Mouse (Mus musculus): ENCODE data around the gene Ubac2.

The Ubac2 gene

DNA sequence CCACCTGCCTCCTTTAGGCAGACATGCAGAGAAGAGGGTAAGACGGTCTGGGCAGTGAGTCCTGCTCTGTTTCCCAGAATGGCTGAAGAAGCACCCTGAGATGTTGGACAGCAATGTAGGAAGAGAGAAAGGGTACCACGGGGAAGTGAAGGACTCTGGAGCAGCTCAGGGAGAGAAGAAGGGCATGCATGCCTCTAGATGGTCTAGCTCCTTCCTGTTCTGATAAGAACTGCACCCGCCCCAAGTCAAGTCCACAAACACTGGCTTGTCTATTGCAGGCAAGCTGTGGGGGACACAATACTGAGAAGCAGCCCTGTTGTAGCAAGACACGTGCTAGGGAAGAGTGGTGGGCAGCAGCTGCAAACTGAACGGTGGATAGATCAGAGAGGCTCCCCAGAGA is 133.8 kb downstream of the Ubac2 start:
- DNase-seq, result peak in 1 of 2 experiments; percentile 44

DNA sequence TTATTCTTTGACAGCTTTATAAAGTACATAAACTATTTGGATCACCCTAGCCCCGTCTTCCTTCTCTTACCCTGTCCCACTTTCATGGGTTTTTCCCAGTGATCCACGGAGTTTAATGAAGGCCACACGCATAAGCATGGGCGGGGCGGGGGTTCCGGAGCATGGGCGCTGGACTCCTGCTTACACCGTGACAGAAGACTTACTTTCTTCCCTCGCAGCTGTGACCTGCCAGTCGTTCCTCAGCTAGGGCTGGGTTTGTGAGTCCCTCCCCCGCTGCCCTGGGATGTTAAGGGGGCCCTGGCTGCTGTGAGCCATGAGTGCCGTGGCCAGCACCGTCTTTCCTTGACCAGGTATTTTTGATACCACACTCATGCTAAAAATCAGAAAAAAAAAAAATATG is 134.4 kb downstream of the Ubac2 start:
- peak; percentile 56 to 61 for DNase-seq

DNA sequence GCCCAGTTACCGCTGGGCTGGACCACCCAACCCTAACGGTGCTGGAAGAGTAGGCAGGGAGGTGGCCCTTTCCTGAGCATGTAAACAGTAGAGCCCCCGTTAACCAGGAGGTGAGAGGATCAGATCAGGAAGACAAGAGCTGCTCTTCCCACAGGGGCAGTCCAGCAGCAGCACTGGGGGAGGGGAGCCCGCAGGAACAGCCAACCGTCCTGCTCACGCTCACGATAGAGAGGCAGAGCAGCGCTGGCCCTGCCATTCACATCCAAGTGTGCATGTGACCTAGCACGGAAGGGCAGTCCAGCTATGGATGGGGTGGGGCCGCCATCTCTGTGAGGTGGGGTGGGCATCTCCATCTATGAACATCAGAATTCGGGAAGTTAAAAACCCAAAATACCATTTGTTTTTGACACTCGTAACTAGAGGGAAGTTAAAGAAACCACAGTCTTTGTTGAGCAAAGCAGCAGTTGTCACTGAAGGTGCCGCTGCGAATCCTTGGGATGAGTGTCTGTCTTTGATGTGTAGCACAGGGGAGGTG is 135.1 kb downstream of the Ubac2 start:
- DNase-seq, result peak; percentile 66 to 70

DNA sequence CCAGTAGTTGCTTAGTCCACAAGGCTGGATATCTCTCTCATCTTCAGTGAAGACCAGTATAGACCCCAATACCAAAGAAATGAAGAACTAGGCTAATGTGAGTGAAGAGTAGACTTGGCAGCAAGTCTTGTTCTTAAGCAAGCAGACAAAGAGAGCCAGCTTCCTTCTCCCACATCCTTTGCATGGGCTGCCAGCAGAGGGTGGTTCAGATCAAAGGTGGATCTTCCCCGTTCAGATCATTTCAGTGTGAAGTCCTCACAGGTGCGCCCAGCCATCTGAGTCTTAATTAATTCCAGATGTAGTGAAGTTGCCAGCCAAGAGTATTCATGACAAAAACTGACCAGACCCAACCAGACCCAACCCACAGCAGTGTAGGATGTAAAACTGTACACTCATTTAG is 139.5 kb downstream of the Ubac2 start:
- no peak for DNase-seq

DNA sequence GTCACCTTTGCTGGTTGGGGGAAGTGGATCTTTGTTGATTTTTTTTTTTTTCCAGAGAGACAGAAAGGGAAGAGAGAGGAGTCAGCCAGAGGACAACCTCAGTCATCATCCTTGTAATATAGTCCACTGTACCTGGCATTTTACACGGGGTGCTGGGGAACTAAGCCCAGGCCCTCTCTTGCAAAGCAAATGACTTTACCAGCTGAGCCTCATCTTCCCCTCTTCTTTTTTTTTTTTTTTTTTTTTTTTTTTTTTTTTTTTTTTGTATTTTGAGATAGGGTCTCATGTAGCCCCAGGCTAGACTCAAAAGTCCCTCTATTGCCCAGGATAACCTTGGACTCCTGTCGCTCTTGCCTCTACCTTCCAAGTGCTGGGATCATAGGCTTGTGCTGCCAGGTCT is 141.0 kb downstream of the Ubac2 start:
- DNase-seq, result no peak

DNA sequence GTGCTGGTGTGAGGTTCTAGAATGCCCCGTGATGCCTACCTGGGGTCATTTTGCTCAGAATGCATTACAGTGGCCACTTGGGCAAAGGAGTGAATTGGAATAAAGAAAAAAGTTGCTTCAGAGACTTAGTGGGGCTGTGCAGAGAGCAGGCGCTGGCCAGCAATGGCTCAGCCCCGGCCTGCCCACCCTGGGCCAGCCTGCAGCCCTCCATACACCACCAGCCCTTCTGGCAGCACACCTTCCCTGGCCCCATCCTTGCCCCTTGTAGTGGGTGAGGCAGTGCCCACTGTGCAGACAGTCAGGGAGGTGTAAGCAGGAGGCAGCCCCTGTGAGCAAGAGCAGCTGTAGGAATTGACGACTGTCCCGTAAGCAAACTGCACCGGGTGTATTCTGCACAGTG is 142.1 kb downstream of the Ubac2 start:
- no peak for DNase-seq

DNA sequence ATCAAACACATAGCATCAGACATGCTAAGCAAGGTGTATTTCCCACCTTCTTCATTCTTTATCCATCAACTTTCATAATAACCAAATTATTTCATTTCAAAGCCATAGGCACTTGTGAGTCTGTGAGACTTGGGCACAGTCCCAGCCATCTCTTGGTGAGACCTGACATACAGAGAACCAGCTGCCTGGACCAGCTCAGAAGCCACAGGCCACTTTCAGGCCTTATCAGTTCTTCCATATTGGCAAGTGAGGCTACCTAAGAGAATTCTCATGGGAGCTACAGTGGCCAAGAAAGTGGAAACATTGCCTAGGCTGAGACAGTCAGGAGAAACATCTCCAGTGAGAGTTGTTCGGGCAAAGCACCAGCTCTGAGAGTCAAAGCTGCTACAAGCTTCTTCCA is 144.6 kb downstream of the Ubac2 start:
- no peak for DNase-seq

DNA sequence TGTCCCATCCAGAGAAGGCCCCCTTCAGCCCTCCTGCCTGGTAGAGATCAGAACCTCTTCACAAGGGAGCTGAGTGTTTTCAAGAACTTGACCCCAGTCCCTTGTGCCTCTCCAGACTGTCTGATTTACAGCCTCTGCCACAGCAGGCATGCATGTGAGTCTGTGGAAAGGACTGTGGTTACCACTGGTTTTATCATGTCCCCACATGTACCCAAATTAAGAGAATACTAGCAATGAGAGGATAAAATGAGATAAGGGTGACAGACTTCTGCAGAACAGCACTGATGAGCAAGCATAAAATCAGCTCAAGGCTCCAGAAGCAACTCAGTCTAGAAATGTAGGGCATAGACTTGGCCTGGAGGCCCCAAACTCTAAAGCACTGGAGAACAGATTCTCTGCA is 145.5 kb downstream of the Ubac2 start:
- DNase-seq, result no peak

DNA sequence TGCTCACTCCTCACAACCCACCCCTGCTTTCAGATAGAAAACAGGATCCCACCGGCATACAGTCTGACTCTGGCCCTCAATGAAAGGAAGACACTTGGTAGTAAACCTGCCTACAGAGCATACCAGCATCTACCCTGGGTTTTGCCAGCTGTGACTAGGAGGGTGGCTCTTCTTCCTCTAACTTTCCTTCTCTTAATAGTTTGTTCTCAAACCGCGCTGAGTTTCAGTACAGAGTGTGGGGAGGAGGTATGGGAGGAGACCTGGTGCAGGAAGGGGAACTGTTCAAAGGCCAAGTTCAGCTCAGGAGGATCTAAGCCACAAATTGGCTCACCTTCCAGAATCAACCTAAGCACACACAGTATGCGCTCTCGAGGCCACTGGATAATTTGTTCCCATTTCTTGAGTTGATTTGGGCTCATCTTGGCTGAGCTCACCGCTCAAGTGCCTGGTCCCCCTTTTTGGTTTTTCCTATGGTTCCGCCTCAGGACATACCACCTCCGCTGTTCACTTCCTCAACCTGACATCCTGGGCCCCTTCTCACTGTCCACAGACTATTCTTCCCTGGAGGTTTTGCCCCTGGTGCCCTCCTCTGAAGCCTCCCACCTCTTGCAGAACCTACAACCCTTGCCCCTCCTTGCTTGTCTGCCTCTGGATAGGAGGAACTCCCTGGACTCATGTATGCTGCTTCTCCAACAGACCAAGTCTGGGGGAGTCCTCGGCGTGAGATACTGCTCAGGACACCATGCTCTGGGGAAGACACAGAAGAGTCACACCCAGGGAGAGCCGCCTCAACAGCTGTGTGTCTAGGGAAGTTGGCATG is 150.7 kb downstream of the Ubac2 start:
- peak; percentile 50 to 51 for DNase-seq

DNA sequence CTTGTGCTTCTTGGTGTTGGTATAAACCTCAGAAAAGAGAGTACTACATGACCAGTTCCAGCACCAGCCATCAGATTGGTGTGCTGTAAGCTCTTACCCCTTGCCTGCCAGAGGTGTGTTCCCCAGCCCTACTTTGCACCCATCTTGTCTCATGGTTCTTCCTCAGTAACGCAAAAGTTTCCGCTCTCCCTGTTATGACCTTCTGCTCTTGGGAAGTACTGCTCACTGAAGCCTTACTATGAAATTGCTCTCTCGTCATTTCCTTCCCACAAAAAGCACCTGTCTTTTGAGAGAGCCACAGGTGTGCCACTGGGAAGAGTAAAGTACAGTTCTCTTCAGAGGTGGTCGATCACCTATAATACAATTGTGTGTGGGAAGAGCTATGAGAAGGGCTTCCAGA is 151.4 kb downstream of the Ubac2 start:
- peak in 1 of 2 experiments; percentile 37 for DNase-seq

DNA sequence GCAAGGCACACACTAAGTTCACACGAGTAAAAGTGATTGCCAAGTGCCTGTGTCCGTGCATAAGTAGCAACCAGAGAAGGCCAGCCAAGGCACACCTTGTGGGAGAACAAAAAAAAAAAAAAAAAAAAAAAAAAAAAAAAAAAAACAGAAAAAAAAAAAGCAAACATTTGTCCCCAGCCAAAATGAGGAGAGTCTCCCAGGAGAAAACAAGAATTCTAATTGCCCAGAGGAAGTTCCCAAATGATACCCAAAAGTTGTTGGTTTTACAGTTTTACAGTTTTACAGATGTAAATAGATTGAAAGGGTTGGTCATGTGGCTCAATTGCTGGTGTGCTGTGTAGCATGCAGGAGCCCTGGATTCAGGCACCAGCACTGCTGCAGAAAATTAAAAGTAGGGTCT is 153.6 kb downstream of the Ubac2 start:
- no peak for DNase-seq

DNA sequence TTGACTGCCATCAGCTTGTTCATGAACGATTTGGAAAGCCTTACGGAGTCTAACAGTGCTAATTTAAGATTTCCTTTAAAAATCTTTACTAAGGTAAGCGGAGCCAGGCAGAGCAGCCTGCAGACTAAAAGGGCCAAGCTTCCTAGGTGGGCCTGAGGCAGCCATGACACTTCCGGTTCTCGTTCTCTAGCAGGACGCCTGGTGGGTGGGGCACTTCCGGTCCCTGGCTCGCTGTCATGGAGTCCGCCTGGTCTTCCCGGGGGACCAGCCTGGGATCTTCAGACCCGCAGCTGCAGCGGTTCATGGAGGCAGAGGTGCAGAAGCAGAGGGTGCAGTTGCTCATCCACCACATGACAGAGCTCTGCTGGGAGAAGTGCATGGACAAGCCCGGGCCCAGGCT is 156.0 kb downstream of the Ubac2 start, which contains the start of gene Timm8a2:
TSS of gene Timm8a2 (plus strand) at position 224 of the 400 bp plus-strand sequence.
- no peak for DNase-seq

DNA sequence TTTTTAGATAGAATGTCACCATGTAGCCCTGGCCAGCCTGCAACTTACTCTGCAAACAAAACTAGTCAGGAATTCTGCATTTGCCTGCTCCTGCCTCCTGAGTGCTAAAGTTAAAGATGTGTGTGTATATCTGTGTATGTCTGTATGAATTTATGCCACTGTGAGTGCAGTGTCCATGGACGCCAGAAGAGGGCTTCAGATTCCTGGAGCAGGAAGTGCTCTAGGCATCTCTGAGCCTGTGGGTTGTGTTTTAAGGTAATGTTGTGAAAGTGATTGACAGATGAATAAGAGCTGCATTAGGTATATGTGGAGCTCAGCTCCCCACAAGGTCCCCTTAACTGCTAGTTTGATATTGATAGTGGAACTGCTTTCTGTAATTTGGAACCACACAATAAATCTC is 156.8 kb downstream of the Ubac2 start:
- no peak for DNase-seq

DNA sequence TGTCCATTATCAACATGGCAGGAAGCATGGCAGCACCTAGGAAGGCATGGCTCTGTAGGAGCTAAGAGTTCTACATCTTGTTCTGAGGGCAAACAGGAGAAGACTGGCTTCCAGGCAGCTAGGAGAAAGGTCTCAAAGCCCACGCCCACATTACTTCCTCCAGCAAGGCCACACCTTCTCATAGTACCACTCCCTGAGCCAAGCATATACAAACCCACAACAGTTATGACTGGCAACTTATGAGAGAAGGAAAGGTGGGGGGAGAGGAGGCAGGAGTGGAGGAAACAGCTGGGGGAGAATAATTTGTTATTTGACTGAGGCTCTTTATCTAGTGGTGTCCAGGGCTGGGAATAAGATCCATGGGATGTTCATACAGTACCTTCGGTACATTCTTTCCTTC is 157.4 kb downstream of the Ubac2 start:
- DNase-seq, result no peak

DNA sequence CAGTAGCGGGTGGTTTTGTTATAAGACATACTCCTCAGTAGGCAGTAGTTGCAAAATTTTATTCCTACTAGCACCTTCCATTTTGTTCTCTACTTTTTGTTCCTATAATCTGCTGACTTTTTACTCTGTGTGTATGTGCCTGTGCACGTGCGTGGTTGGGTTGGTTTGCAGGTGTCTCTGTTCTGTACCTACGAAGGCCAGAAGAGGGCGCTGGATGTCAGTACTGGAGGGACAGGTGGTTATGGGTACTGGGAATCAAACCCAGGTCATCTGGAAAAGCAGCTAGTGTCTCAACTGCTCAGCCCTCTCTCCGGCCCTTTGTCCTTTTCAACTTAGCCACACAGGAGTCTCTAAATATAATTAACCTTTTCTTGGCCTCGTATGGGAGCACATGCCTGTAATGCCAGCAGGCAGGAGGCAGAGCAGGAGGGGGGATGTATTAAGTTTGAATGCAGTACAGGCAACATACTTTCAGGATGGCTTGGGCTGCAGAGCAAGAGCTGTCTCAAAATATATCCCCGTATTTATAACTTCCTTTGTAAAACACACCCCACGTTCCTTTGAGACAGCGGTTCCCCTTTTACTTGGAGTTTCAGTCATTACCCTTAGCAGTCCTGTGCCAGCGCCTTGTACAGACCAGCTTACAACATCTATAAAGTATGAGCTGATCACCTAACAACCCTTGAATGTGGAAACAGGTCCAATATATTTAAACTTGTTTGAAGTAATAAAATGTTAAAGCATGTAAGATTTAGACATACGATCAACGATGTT is 160.6 kb downstream of the Ubac2 start:
- DNase-seq, result no peak

DNA sequence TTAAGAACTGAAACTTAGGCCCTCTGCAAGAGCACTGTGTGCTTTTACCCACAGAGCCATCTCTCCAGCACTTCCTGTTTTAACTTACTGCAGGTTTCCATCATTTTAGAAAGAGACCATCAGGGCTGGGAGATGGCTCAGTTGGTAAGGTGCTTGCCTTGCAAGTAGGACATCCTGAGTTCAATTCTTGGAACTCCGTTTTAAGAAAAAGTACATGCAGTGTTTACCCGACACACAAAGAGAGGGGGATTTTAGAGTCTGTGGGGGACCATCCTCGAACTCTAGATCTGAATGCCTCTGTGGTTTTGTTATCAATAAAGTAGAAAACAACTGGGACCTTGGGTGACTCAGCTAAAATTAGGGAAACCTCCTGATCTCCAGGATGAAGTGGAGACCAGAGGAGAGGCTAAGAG is 163.0 kb downstream of the Ubac2 start:
- no peak for DNase-seq

DNA sequence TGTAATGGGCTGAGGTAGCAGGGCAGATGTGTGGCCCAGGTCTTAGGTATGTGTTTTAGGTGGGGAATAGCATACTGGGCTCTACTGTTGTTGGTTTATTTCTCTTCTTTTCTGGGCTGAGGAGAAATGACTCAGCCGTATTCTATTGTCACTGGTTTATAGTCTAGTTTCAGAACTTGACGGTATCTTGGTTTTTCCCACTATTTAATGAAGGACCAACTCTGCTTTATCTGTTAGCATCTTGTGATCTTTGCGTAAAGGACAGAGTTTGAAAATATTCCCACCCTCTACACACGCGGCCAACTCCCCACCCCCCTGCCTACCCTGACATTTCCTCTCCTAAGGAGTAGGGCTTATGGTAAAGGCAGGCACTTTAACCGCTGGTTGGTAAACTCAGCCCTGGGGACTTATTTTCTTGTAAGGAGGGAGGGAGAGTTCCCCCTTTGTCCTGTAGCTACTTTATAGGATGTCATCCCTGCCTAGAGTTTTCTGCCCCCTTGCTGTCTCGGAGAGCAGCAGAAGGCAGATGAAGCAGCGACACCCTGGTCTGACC is 163.8 kb downstream of the Ubac2 start:
- no peak for DNase-seq

DNA sequence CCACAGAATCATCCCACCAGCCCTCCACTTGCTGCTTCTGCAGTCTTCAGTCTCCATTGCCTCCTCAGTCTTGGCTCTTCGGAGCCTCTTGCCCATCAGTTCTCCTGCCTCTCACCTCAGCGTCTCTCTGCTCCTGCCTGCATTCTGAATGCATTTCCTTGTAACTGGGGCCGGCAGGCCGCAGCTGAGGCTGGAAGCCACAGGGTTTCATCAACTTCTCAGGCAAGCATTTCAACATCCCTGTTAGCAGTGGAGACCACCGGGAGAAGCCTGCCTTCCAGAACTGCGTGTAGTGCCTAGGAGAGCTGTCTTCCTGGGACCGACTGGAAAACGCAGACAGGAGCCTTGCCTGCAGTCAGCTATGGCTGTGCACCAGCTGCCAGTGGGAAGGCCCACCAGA is 169.4 kb downstream of the Ubac2 start:
- no peak for DNase-seq

DNA sequence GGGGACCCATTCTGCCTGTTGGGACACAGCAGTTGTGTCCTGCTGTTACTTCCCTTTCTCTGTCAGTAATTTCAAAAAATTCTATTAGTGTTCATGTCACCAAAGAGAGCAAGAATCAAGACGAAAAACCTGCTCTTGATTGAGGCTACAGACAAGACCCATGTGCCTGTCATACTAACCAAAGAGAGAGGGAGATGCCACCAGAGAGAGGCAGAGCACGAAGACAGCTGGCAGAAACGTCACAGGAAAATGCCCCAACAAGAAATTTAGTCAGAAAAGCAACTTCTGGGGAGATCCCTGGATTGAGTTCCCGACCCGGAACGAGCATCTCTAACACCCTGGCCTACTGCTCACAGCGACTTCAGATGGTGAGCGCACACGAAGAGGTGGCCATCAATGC is 170.4 kb downstream of the Ubac2 start:
- DNase-seq, result no peak

DNA sequence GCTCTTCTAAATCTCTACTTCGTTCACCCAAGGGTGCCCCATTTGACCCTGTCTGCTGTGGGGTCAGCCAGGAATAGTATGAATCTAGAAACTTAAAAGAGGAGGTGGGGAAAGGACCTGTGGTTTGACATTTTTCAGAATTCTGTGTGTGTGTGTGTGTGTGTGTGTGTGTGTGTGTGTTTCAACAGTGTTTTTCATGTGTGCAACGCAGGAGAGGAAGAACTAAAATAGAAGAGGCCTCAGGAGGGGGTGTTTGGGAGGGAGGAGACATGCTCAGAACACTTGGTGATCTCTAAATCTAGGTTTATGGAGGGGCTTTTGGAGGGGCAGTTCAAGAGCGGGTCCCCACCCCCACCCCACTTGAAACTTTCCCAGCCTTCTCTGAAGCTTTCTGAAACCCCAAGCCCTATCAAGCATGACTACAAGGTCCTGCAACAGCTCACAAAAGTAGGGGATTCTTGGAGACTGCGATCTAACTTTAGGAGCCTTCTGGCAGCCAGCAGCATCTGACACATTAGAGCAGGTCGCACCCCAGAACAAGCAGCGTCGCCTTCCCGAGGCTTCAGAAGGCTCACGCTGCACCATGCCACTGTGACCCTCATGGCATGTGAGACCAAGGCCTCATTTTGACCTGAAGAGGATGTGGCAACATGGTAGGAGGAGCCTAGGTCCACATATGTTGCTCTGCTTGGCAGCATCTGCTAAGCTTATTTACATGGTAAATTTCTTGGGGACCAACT is 174.6 kb downstream of the Ubac2 start:
- DNase-seq, result peak in 1 of 2 experiments; percentile 52

DNA sequence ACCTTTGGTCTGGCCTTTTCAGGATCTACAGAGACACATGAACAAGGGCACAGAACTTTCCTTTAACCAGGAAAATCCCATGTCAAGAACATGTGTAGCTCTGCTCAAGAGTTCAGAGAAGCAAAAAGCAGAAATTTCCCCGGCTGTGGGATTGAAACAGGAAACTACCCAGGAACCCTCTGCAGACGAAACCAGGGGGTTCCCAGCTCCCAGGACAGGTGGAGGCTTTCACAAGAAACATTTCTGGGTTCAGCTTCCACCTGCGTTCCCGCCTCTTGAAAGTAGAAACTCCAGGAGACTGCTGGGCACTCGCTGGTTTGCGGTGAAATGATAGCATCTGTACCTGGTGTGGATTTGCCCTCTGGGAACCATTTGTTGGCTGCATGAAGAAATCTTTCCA is 178.5 kb downstream of the Ubac2 start:
- DNase-seq, result no peak

DNA sequence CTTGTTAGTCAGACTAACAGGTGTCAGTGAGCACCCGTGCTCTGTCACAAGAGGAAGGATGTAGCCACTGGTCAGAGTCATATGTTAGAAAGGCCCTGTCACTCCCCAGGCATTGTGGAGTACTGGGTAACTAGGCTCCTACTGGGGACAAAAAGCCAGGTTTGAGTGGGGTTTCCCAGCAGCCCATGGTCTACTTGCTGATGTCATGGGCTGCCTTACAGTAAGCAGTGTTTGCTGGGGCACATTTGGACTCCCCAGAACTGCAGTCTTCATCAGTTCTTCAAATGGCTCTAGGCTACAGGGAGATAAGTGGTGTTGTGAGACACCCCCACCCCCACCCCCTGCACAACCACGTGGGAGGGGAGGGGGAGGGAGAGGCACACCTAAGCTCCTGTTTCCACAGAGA is 179.5 kb downstream of the Ubac2 start:
- no peak for DNase-seq

DNA sequence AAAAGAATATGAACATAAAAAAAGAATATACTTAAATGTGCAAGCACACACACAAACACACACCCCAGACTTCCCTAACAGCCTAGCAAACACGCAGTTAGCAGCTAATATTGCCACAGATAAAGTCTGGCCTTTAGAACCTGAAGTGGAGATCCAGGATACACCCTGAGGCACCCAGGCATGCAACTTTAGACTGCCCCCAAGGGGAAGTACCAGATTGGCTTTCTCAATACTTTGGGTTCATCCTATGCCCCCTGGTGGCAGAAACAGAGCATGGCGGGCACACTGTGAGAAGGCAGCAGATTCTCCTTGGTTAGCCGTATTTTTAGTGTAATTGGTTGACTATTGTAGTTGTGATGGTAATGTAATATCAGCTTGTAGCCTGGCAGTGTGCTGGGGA is 182.2 kb downstream of the Ubac2 start:
- peak; percentile 82 to 90 for DNase-seq

All from spleen, adult 18-20 months (tissue).